Mouse (Mus musculus): ENCODE results near the gene Slc4a1. TPM values are rescaled to one million over a fixed set of nuclear protein-coding genes. Genes with fewer than 3 reads are reported as not detected.

The Slc4a1 gene
- polyA plus RNA-seq, 1 experiment from 2014 or later: 8.9 TPM

DNA sequence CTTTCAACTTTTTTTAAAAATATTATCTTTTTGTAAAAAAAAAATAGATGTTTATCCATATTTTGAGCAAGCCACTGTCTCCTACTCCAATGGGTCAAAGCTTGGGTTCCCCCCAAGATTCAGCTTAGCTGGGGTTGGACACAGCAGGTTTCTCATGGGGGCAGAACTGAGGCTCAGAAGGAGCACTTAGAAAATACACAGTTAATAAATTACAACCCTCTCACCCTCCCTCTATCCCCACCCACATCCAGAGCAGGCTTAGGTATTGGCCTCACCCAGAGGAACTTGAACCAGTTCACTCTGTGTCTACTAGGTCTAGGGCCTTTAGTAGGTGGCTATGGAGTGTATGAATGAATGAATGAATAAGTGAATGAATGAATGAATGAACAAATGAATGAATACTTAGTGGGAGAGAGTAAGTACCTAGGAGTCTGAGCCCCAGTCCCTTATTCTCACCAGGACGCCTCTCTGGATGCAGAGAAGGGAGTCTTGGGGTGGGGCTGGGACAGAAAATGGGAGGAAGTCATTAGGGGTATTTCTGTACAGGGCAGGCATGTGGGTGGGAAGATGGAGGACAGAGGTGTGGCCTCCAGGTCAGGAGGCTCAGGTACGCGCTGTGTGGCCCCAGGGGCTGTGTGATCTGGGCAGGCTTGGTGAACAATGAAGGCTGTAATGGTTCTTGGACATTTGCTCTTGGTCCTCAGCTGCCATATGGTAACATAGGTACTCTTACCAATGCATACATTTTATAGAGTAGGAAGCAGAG is 16.6 kb downstream of the Slc4a1 start:
- H3K4me2 ChIP-seq (ENCODE audit: low read depth, low read length): no peak overlapping the region
- H3K9ac ChIP-seq (ENCODE audit: low read length): no peak overlapping the region
- no peaks in the 10 kb centered on the region; the same call in 1 of the 2 replicates for H3K27me3 ChIP-seq (ENCODE audit: control insufficient read depth, insufficient read depth, low read depth, low read length)
- no peaks in the 10 kb centered on the region for H3K9me3 ChIP-seq (ENCODE audit: control insufficient read depth, low read length)
- no peaks in the 10 kb centered on the region for H3K4me1 ChIP-seq (replicated peaks; ENCODE audit: control insufficient read depth, insufficient read depth, low read length)
- no peak for ATAC-seq (ENCODE audit: low read depth)
- H3K4me3 ChIP-seq (ENCODE audit: low read length): no peak overlapping the region
- H3K36me3 ChIP-seq (ENCODE audit: control insufficient read depth, insufficient read depth, low read length): no peaks in the 10 kb centered on the region
- H3K27ac ChIP-seq (ENCODE audit: low read length): no peak overlapping the region
- WGBS: 85% methylated on average over 3 of the region's 3 CpGs

- no peaks in the 10 kb centered on the region for H3K4me1 ChIP-seq (replicated peaks; ENCODE audit: control insufficient read depth, insufficient read depth, low read length)
- no peak overlapping the region for H3K4me3 ChIP-seq (ENCODE audit: low read length)
- H3K27me3 ChIP-seq (ENCODE audit: control insufficient read depth, insufficient read depth, low read depth, low read length): no peaks in the 10 kb centered on the region; the same call in 1 of the 2 replicates
- no peak overlapping the region for H3K27ac ChIP-seq (ENCODE audit: low read length)
- H3K9me3 ChIP-seq (ENCODE audit: control insufficient read depth, low read length): no peaks in the 10 kb centered on the region
- WGBS: 76% methylated on average over 11 of the region's 11 CpGs
- H3K9ac ChIP-seq (ENCODE audit: low read length): no peak overlapping the region
- no peaks in the 10 kb centered on the region for H3K36me3 ChIP-seq (ENCODE audit: control insufficient read depth, insufficient read depth, low read length)
- ATAC-seq (ENCODE audit: low read depth): no peak
- no peak overlapping the region for H3K4me2 ChIP-seq (ENCODE audit: low read depth, low read length)
Measured at GRCm38 (mm10) chr11:102348771-102349170, 17.2 kb downstream of the Slc4a1 start.

DNA sequence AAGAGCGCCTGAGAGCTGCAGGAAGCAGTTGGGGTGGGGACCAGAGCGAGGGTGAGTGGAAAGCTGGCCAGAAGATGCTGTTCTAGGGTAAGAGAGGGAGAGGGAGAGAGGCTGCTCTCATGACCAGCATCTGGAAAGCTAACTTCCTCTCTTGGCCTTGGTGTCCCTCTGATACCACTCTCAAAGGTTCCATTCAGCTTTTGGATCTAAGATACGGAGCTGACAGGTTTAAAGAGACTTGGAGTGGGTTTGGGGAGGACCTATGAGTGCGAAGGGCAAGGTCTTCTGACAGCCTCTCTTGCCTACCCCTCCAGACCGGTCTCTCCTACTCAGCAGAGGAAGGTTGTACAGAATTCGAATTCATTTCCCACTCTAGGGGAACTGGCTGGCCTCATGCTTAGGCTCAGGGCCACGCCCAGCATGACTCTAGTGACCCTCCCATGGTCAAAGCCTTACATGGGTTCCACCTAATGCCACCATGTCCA is 17.9 kb downstream of the Slc4a1 start:
- Histone ChIP-seq H3K4me3 (ENCODE audit: low read length) (no peak overlapping the region), H3K9me3 (ENCODE audit: control insufficient read depth, low read length) (no peaks in the 10 kb centered on the region), H3K36me3 (ENCODE audit: control insufficient read depth, insufficient read depth, low read length) (no peaks in the 10 kb centered on the region), H3K4me2 (ENCODE audit: low read depth, low read length) (no peak overlapping the region), H3K27ac (ENCODE audit: low read length) (no peak overlapping the region), H3K4me1 (replicated peaks; ENCODE audit: control insufficient read depth, insufficient read depth, low read length) (no peaks in the 10 kb centered on the region), H3K9ac (ENCODE audit: low read length) (no peak overlapping the region), H3K27me3 (ENCODE audit: control insufficient read depth, insufficient read depth, low read depth, low read length) (no peaks in the 10 kb centered on the region)
- 85% methylated on average over 7 of the region's 7 CpGs for WGBS
- ATAC-seq (ENCODE audit: low read depth): no peak

DNA sequence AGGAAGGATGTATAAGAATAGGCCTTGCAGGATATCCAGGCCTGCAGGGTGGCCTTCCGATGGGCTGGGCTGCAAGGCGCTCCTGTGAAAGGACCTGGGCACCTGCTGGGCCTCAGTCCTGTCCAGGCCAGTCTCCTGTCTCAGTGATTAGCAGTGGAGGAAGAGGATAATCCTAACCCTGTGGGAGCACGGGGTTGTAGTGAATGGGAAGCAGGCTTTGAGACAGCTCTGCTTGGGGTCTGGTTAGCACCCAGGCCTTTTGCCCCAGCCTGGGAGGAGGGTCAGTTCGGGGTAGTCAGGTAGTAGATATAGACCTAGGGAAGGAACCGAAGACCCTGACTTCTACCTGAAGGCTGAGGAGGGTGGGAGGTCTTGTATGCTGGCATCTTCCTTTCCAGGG is 18.3 kb downstream of the Slc4a1 start:
- H3K27me3 ChIP-seq (ENCODE audit: control insufficient read depth, insufficient read depth, low read depth, low read length): no peaks in the 10 kb centered on the region
- H3K4me1 ChIP-seq (replicated peaks; ENCODE audit: control insufficient read depth, insufficient read depth, low read length): no peaks in the 10 kb centered on the region
- no peak overlapping the region for H3K4me3 ChIP-seq (ENCODE audit: low read length)
- no peak for ATAC-seq (ENCODE audit: low read depth)
- H3K4me2 ChIP-seq (ENCODE audit: low read depth, low read length): no peak overlapping the region
- H3K27ac ChIP-seq (ENCODE audit: low read length): no peak overlapping the region
- H3K9ac ChIP-seq (ENCODE audit: low read length): no peak overlapping the region
- H3K36me3 ChIP-seq (ENCODE audit: control insufficient read depth, insufficient read depth, low read length): no peaks in the 10 kb centered on the region
- 69% methylated on average over 5 of the region's 5 CpGs for WGBS
- H3K9me3 ChIP-seq (ENCODE audit: control insufficient read depth, low read length): no peaks in the 10 kb centered on the region

DNA sequence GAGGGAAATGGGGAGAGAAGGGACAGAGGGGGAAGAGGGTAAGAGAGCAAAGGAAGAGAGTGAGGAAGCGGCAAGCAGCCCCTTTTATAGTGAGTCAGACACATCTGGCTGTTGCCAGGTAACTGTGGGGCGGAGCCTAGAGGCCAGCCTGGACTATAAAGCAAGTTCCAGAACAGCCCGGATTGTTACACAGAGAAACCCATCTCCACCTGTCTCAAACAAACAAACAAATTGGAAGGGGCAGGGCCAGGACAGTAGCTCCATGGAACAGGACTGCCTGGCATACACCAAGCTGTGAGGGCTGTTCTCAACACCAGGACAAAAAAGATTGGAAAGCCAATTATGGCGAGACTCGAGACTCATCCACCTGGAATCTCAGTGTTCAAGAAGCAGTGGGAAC is 19.1 kb downstream of the Slc4a1 start:
- H3K4me2 ChIP-seq (ENCODE audit: low read depth, low read length): no peak overlapping the region
- no peak overlapping the region for H3K27ac ChIP-seq (ENCODE audit: low read length)
- no peak overlapping the region for H3K4me3 ChIP-seq (ENCODE audit: low read length)
- ATAC-seq (ENCODE audit: low read depth): no peak
- no peaks in the 10 kb centered on the region for H3K4me1 ChIP-seq (replicated peaks; ENCODE audit: control insufficient read depth, insufficient read depth, low read length)
- WGBS: 56% methylated on average over 5 of the region's 5 CpGs
- no peaks in the 10 kb centered on the region for H3K27me3 ChIP-seq (ENCODE audit: control insufficient read depth, insufficient read depth, low read depth, low read length)
- no peak overlapping the region for H3K9ac ChIP-seq (ENCODE audit: low read length)
- H3K9me3 ChIP-seq (ENCODE audit: control insufficient read depth, low read length): no peaks in the 10 kb centered on the region
- no peaks in the 10 kb centered on the region for H3K36me3 ChIP-seq (ENCODE audit: control insufficient read depth, insufficient read depth, low read length)

GRCm38 (mm10) chr11:102344458-102344857 is 21.5 kb downstream of the Slc4a1 start:
- 78% methylated on average over 3 of the region's 3 CpGs for WGBS
- no peak overlapping the region for H3K9ac ChIP-seq (ENCODE audit: low read length)
- ATAC-seq (ENCODE audit: low read depth): no peak
- H3K9me3 ChIP-seq (ENCODE audit: control insufficient read depth, low read length): no peaks in the 10 kb centered on the region
- H3K4me1 ChIP-seq (replicated peaks; ENCODE audit: control insufficient read depth, insufficient read depth, low read length): peaks cover 3% of the 10 kb centered on the region; the same call in 1 of the 2 replicates
- no peaks in the 10 kb centered on the region for H3K36me3 ChIP-seq (ENCODE audit: control insufficient read depth, insufficient read depth, low read length)
- H3K4me3 ChIP-seq (ENCODE audit: low read length): no peak overlapping the region
- H3K4me2 ChIP-seq (ENCODE audit: low read depth, low read length): no peak overlapping the region
- no peak overlapping the region for H3K27ac ChIP-seq (ENCODE audit: low read length)
- H3K27me3 ChIP-seq (ENCODE audit: control insufficient read depth, insufficient read depth, low read depth, low read length): no peaks in the 10 kb centered on the region

- Histone ChIP-seq H3K27me3 (ENCODE audit: control insufficient read depth, insufficient read depth, low read depth, low read length) (no peaks in the 10 kb centered on the region), H3K4me1 (replicated peaks; ENCODE audit: control insufficient read depth, insufficient read depth, low read length) (peaks cover 13% of the 10 kb centered on the region), H3K4me3 (ENCODE audit: low read length) (no peak overlapping the region), H3K9ac (ENCODE audit: low read length) (no peak overlapping the region), H3K36me3 (ENCODE audit: control insufficient read depth, insufficient read depth, low read length) (no peaks in the 10 kb centered on the region), H3K27ac (ENCODE audit: low read length) (no peak overlapping the region), H3K9me3 (ENCODE audit: control insufficient read depth, low read length) (no peaks in the 10 kb centered on the region), H3K4me2 (ENCODE audit: low read depth, low read length) (no peak overlapping the region)
- no peak for ATAC-seq (ENCODE audit: low read depth)
- WGBS: 62% methylated on average over 12 of the region's 12 CpGs
Measured at GRCm38 (mm10) chr11:102342742-102343141, 23.3 kb downstream of the Slc4a1 start.

DNA sequence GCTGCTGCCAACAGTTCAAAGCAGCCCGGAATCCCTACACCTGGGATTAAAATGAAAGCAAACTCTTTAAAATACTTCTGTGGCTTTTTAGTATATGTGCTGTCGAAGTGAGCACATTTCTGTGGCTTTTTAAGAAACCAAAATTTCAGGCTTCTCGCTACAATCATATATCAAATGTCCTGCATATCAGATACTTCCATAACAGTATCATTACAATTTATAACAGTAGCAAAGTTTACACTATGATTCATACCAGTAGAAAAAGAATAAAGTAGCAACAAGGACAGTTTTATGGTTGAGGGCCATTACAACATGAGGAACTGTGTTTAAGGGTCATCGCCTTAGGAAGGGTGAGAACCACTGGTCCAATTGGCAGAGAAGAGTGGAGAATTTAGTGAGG is 24.9 kb downstream of the Slc4a1 start:
- H3K4me3 ChIP-seq (ENCODE audit: low read length): no peak overlapping the region
- no peaks in the 10 kb centered on the region for H3K36me3 ChIP-seq (ENCODE audit: control insufficient read depth, insufficient read depth, low read length)
- 85% methylated on average over 4 of the region's 4 CpGs for WGBS
- H3K27ac ChIP-seq (ENCODE audit: low read length): no peak overlapping the region
- peaks cover 13% of the 10 kb centered on the region for H3K4me1 ChIP-seq (replicated peaks; ENCODE audit: control insufficient read depth, insufficient read depth, low read length)
- ATAC-seq (ENCODE audit: low read depth): no peak
- no peaks in the 10 kb centered on the region for H3K9me3 ChIP-seq (ENCODE audit: control insufficient read depth, low read length)
- no peak overlapping the region for H3K9ac ChIP-seq (ENCODE audit: low read length)
- no peak overlapping the region for H3K4me2 ChIP-seq (ENCODE audit: low read depth, low read length)
- no peaks in the 10 kb centered on the region for H3K27me3 ChIP-seq (ENCODE audit: control insufficient read depth, insufficient read depth, low read depth, low read length)

GRCm38 (mm10) chr11:102339624-102340023 is 26.4 kb downstream of the Slc4a1 start:
- H3K9me3 ChIP-seq (ENCODE audit: control insufficient read depth, low read length): no peaks in the 10 kb centered on the region
- H3K36me3 ChIP-seq (ENCODE audit: control insufficient read depth, insufficient read depth, low read length): no peaks in the 10 kb centered on the region
- no peak overlapping the region for H3K9ac ChIP-seq (ENCODE audit: low read length)
- H3K4me2 ChIP-seq (ENCODE audit: low read depth, low read length): no peak overlapping the region
- 0 out of 2 replicates have a peak overlapping the region, but pooled peaks have one; percentile 15 for H3K27ac ChIP-seq (ENCODE audit: low read length)
- 62% methylated on average over 4 of the region's 4 CpGs for WGBS
- peaks cover 19% of the 10 kb centered on the region for H3K4me1 ChIP-seq (replicated peaks; ENCODE audit: control insufficient read depth, insufficient read depth, low read length)
- H3K4me3 ChIP-seq (ENCODE audit: low read length): no peak overlapping the region
- no peak for ATAC-seq (ENCODE audit: low read depth)
- no peaks in the 10 kb centered on the region for H3K27me3 ChIP-seq (ENCODE audit: control insufficient read depth, insufficient read depth, low read depth, low read length)

Measured in lung, embryonic 16.5 days (tissue).